Mouse (Mus musculus) cerebellum, postnatal 25 days (tissue): Measurements from ENCODE around the gene Ago4.

ENCODE experiments used
- DNase-seq, 2 experiments: peaks; one replicate each; pipeline ENCODE4 v3.0.0; 2021; ENCODE audit warnings: mixed read lengths in 2 of 2

Gene Ago4

DNA sequence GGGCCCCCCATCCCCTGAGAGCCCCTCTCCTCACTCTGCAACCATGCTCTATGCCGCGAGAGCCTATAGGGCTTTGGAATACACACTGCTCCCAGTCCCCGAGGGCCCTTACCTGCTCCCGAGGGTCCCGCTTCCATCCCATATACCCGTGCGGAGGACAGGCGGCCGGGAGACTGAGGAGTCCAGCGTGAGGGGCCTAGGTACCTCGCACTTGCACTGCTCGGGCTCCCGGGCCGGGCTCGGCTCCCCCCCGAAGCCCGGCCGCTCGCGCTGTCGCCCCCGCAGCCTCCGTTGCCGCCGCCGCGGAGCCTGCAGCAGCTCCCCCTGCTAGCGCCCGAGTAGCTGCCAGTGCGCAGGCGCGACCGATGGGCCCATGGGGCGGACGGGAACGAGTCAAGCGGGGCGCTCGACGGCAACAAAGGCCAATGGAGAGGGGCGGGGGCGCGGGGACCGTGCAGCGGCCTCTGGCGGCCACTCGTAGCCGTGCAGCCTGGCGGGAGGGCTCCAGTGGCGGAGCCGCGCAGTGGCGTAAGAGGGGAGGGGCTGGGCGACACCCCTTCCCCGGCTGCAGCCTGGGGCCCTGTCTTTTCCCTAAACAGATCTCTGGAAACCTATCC is 64.9 kb downstream of the Ago4 start, which contains the start of gene Ago1:
Ago1 (minus strand) TSS at position 299 of the 617 bp plus-strand sequence.
- peak; percentile 96 to 97 for DNase-seq

- peak; percentile 45 to 67 for DNase-seq
Measured at GRCm38 (mm10) chr4:126467721-126468284, 65.5 kb downstream of the Ago4 start.

DNA sequence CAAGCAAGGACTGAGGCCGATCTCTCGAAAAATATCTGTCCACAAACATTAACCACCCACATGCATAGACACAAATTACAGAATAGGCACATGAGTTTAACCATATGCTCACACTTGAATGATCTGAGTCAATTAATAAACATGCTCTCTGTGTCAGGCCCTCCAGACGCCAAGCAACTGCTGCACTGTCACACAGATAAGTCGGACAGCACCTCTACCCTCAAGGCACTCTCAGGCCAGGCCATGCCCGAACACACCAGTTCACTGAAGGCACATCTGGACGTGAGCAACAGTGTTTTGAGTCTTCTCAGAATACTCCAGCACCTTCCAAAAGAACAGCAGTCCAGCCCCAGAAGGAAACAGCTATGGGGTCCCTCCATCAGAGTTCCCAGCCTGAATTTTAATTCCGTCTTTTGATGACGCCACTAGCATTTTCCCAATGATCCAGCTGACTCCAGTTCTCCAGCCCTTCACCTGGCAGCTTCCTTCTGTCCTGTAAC is 67.0 kb downstream of the Ago4 start:
- no peak for DNase-seq

GRCm38 (mm10) chr4:126465843-126466242 is 67.4 kb downstream of the Ago4 start:
- peak in 1 of 2 experiments; percentile 23 for DNase-seq

DNA sequence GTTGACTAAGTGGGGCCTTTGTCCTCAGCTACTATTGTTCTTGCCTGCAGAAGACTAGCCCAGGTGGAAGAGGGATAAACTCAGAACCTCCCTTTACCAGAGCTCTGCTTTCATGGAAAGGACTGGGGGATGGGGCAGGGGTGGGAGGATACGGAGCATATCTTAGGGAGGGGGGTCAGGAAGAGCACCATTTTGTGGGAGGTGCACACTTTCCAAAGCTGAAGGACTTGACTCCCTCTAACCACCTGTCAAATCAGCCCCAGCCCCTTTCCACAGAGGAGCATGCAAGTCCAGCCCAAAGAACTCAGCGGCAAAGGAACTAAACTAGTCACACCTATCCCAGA is 68.4 kb downstream of the Ago4 start:
- DNase-seq = no peak

DNA sequence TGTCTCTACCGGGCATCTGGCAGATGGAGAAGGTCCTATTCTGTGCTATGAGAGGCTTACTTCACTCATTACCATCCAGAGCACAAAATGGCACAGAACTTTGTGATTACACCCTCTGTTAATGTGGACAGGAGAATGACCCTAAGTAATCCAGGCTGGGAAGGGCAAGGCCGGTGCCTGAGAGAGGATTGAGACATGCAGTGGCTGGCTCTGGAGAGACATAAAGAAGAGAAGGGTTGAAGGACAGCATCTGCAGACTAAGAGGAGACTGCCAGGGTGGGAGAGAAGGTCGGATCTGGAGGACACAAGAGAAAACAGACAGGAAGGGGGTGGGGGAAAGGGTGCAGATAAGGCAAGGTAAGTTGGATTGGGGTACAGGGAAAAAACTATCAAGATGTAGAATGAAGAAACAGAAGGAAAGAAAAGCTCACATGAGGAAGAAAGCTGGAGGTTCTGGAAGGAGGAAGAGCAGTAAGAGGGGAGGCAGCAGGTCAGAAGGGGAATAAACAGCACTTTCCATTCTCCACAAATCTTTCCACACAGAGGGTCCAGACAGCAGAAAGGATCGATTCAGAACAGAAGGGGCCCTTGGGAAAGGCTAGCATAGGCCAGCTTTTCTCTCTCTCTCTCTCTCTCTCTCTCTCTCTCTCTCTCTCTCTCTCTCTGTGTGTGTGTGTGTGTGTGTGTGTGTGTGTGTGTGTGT is 68.9 kb downstream of the Ago4 start:
- no peak for DNase-seq

- DNase-seq = no peak
Measured at GRCm38 (mm10) chr4:126455441-126455840, 77.8 kb downstream of the Ago4 start.

- no peak for DNase-seq
Measured at GRCm38 (mm10) chr4:126454547-126455254, 78.6 kb downstream of the Ago4 start.

DNA sequence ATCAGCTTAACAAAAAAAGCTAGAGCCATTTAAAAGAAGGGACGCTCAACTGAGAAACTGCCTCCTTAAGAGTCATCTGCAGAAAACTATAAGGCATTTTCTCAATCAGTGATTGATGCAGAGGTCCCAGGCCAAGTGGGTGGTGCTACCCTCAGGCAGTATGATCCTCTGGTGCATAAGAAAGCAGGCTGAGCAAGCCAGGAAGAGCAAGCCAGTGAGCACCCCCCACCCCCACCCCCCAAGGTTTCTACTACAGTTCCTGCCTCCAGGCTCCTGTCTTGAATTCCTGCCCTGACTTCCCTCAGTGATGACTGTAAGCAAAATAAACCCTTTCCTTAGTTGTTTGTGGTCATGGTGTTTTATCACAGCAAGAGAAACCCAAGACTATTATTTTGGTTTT is 83.0 kb downstream of the Ago4 start:
- no peak for DNase-seq

GRCm38 (mm10) chr4:126447126-126447525 is 86.1 kb downstream of the Ago4 start:
- DNase-seq = no peak

DNA sequence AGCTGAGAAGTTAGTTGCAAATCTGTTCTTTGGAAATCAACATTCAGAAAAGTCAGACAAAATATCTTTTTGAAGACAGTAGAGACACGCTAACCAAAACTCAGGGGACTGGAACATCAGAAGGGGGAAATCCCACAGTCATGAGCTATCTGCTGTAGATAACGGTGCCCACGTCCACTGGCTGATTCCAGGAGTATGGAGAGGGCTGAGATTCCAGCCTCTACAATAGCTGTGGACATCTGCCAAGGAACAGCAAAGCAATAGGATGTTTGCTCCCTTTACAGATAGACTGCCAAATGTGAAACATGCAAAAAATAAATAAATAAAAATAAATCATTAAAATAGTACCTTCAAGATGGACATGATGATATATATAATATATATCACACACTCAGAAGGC is 88.7 kb downstream of the Ago4 start:
- DNase-seq = no peak
